29 mouse cellular contexts compared by ENCODE assay signal in the genomic region with DNA sequence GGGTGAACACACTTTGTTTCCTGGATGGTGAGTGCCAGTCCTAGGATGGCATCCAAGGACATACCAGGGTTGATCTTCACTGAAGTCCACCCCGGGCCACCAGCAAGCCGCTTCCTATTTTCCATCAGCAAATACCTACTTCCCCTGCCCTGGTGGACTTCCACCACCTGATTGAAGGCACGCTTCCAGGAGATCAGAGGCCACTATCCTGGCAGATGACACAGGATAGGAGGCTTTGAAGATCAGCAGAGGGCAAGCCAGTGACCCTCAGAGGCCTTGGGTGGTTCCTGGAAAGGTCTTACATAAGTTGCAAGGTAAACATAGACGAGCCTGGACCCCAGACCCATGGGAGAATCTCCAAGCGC. TPM values are rescaled to one million over a fixed set of nuclear protein-coding genes. Genes with fewer than 3 reads are reported as not detected.
DNase-seq lines count a peak whose midpoint lies in the region; ATAC-seq and TF ChIP-seq lines count a peak whose summit lies in the region.
"Had no signal": no experiment of that assay in that cellular context is flagged by ENCODE, and none has a peak within 500 bp of the region (broad histone marks: within the 10 kb centered on the region; RNA-seq: fewer than 3 reads in every experiment).

No protein-coding gene starts in this region.

- H3K4me3 ChIP-seq in liver, adult 2 months (ENCODE audit: insufficient read depth, low read depth, low read length), result no peak overlapping the region
- H3K4me3 ChIP-seq in liver, embryonic 12.5 days, result no peak overlapping the region
- H3K4me3 ChIP-seq: erythroblast, embryonic 14.5 days; heart, embryonic 13.5 days; layer of hippocampus, adult 2 months; liver, embryonic 13.5 days; lung, embryonic 15.5 days; myocyte; neural tube, embryonic 12.5 days had no signal

- peak overlapping the region; percentile 97 for H3K27ac ChIP-seq in liver, adult 2 months (replicated peaks; ENCODE audit: insufficient read depth, low read depth, low read length)
- H3K27ac ChIP-seq in liver, embryonic 12.5 days, result no peak overlapping the region
- H3K27ac ChIP-seq: heart, embryonic 13.5 days; hindbrain, embryonic 14.5 days; layer of hippocampus, adult 2 months; liver, embryonic 13.5 days; lung, embryonic 15.5 days; neural tube, embryonic 12.5 days had no signal

- H3K4me1 ChIP-seq in liver, adult 2 months (ENCODE audit: control insufficient read depth, insufficient read depth, low read length), result peaks cover 13% of the 10 kb centered on the region
- peaks cover 14% of the 10 kb centered on the region for H3K4me1 ChIP-seq in liver, embryonic 12.5 days

- ATAC-seq in liver, embryonic 12.5 days, result no peak
- ATAC-seq in megakaryocyte, adult 5-6 weeks (ENCODE audit: poor library complexity, severe bottlenecking), result no peak
- ATAC-seq: forebrain, embryonic 16.5 days; intestine, postnatal 0 days; midbrain, embryonic 16.5 days had no signal

- DNase-seq in liver, adult 2 months (ENCODE audit: extremely low read depth, low read depth, low spot score), result peak; percentile 99
- peak; percentile 96 for DNase-seq in kidney, adult 9 months
- peak; percentile 85 to 94 for DNase-seq in kidney, postnatal 25 days
- DNase-seq in layer of hippocampus, adult 11-12 months (ENCODE audit: low spot score), result no peak
- DNase-seq: adrenal gland, postnatal 25 days; B cell, adult 2 months; cerebellum, adult 18-20 months; cerebellum, postnatal 14 days; heart, postnatal 10 days; liver, embryonic 13.5 days; right cerebral cortex, adult 18-20 months; right cerebral cortex, postnatal 4 days; thymus, adult 2 months; thymus, postnatal 4 days had no signal

- H3K79me2 ChIP-seq in liver, adult 2 months (ENCODE audit: control insufficient read depth, insufficient read depth, low read length), result peaks cover 10% of the 10 kb centered on the region; the same call in 1 of the 2 replicates

- TF ChIP-seq CTCF in liver, adult 2 months (IDR thresholded peaks at IDR 0.05; ENCODE audit: low read depth, low read length), result no peak

- no peak for TF ChIP-seq POLR2A in liver, adult 2 months (IDR thresholded peaks at IDR 0.05; ENCODE audit: extremely low read depth, insufficient read depth, low read length)

- no peaks in the 10 kb centered on the region for H3K27me3 ChIP-seq in liver, adult 2 months (ENCODE audit: control insufficient read depth, insufficient read depth, low read length)
- peaks cover 64% of the 10 kb centered on the region for H3K27me3 ChIP-seq in liver, embryonic 12.5 days (replicated peaks)

- WGBS in liver, adult 2 months, result 17% methylated on average over 5 of the region's 5 CpGs
- 43% methylated on average over 5 of the region's 5 CpGs for WGBS in liver, embryonic 12.5 days (ENCODE audit: insufficient replicate concordance)

- H3K9me3 ChIP-seq in liver, embryonic 12.5 days (replicated peaks), result no peaks in the 10 kb centered on the region
- H3K9me3 ChIP-seq: heart, embryonic 13.5 days; liver, embryonic 13.5 days; lung, embryonic 15.5 days; neural tube, embryonic 12.5 days had no signal

- H3K36me3 ChIP-seq in liver, adult 2 months (ENCODE audit: control insufficient read depth, insufficient read depth, low read length), result no peaks in the 10 kb centered on the region
- no peaks in the 10 kb centered on the region for H3K36me3 ChIP-seq in liver, embryonic 12.5 days
- H3K36me3 ChIP-seq: heart, embryonic 13.5 days; liver, embryonic 13.5 days; lung, embryonic 15.5 days; neural tube, embryonic 12.5 days had no signal

- H3K4me2 ChIP-seq in liver, embryonic 12.5 days, result no peak overlapping the region
- H3K4me2 ChIP-seq: heart, embryonic 13.5 days; hindbrain, embryonic 14.5 days; liver, embryonic 13.5 days; lung, embryonic 15.5 days; midbrain, embryonic 11.5 days; neural tube, embryonic 12.5 days had no signal

- H3K9ac ChIP-seq in liver, adult 2 months (ENCODE audit: low read depth, low read length), result peak overlapping the region; percentile 68
- no peak overlapping the region for H3K9ac ChIP-seq in liver, embryonic 12.5 days
- H3K9ac ChIP-seq: heart, embryonic 13.5 days; hindbrain, embryonic 14.5 days; liver, embryonic 13.5 days; lung, embryonic 15.5 days; neural tube, embryonic 12.5 days had no signal

RNA-seq across cellular contexts. Expression of gene Ppara, which starts 2.2 kb away (rescaled TPM):
- total RNA-seq in liver, adult 2 months (2014; rRNA removed), result 184 and 206 TPM in 2 replicates
- 36.2 and 39.8 TPM in 2 replicates for polyA plus RNA-seq in liver, adult 2 months (2012; rRNA removed)
- polyA plus RNA-seq in liver, embryonic 12.5 days (2016; fragmentation: Nextera tagmentation; extraction: Ambion mirVana), result 5.7 TPM in 2 replicates
- total RNA-seq in megakaryocyte, adult 5-6 weeks (2015), result not detected in 2 replicates
- total RNA-seq in megakaryocyte, adult 5-6 weeks (2017), result not detected in 2 replicates
- total RNA-seq: hematopoietic stem cell, adult 5-6 weeks; megakaryocyte progenitor cell, adult 5-6 weeks had no signal
- polyA plus RNA-seq: erythroblast, embryonic 14.5 days had no signal

Comparison
In these comparisons a context has a peak if more than half of its experiments do, and no peak if none do; other contexts are left out.
1. RNA of gene Ppara, which starts 2.2 kb away (total RNA-seq): 184 to 206 TPM in liver, adult 2 months; not detected in megakaryocyte, adult 5-6 weeks; every median in the first group is over 100 times any median in the second.